Mouse (Mus musculus): ENCODE data around the gene Rph3a. TPM values are rescaled to one million over a fixed set of nuclear protein-coding genes. Genes with fewer than 3 reads are reported as not detected.

Gene Rph3a
- total RNA-seq (2015), result 0.18 TPM in 1 of 2 replicates, not detected in the other
- total RNA-seq (2017), result not detected in 2 replicates

DNA sequence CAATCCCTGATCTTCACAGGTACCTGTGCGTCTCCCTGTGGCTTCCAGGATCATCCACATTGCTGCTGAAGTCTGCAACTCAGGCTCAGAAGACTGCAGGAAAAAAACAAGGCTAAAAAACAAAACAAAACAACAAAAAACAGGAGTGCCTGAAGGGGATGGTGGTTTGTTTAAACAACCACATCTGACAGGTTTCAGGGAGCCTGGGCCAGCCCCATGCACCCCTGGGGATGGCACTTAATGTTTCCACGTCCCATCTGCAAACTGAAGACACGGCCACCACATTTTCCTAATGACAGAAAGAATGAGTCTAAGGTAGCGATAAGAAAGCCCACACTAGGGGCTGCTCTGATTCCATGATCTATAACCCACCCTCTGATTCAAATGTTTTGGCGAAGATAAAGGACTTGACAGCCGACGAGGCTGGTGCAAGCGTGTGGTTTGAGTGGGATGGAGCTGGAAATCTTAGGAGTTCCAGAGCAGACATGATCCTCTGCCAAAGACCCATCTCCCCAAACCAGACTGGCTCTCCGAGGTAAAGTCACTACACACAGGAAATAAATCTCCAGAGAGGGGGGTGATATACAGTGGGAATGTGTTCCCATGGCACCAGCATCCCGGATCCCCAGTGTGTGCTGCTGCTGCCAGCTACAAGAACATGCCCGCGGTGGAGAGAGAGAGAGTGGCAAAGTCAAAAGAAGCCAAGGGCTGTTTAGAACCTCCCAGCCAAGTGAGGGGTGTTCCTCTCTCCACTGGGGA lies at the start of gene Rph3a:
Gene Rph3a (minus strand): TSS at position 282 of the 759 bp plus-strand sequence.
- no peak for ATAC-seq (ENCODE audit: poor library complexity, severe bottlenecking)

DNA sequence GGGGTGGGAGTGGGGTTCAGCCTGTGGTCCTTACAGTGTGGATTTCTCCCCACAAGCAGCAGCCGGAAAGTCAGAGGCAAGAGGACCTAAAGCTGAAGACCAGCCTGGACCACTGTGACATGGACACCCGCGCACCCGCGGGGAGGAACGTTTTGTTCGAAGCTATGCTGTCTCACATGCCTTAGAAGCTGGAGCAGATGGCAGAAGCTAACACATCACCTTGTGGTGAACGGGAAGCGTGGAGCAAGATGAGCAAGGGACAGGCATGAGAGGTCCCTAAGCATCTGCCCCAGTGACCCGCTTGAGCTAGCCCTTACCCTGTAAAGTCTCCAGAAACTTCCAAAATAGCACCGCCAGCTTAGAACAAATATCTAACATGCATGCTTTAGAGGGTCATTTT lies 48.4 kb upstream of the Rph3a start:
- ATAC-seq (ENCODE audit: poor library complexity, severe bottlenecking), result no peak

DNA sequence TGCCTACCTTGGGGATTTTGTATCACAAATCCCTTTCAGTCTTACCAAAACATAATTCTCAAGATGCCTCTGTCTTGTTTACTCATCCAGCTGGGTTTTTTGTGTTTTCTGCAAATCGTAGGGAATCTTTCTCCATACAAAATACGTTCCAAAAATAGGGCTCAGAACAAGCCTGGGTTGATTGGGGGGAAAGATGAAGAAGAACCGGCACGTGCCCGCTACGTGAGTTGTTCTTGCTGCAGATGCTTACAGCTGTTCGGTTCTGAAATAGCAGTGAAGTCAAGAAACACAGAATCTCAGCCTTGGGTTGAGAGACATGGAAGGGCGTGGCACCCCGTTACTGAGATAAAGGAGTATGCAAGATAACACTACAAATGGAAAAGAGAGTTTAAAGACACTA lies 44.0 kb upstream of the Rph3a start:
- ATAC-seq (ENCODE audit: poor library complexity, severe bottlenecking), result no peak

DNA sequence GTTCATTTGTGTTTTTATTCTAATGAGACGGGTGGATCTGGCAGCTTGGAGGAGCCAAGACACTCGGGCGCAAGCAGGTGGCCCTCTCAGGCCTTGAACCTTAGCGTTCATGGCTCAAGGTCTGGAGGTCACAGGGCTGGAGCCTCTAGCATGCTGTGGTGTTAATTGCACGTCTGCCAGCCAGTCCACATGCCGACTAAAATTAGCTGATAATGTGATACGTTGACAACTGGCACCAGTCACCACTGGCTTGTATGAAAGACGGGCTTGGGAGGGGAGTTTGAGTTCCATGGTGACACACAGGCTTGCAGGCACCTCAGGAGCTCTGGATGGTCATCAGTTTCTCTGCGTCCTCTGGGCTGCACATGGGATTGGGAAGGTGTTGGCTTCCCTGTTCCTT lies 31.9 kb upstream of the Rph3a start:
- no peak for ATAC-seq (ENCODE audit: poor library complexity, severe bottlenecking)

DNA sequence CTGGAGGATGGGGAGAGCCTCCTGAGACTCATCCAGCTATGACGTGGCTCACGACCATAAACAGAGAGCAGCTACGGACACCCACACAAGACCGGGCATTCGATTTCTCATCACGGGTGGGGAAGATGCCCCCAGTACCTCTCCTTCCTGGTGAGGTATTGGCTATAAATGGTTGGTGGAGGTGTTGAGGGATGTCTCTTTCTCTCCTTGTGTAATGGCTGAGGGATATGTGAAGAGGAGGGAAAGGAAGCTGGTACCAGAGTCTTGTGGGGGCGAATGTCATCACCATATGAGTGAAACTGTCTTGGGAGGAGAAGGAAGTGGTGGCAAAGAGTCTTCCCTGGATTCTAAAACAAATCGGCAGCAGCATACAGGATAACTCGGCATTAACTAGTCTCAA lies 29.6 kb upstream of the Rph3a start:
- no peak for ATAC-seq (ENCODE audit: poor library complexity, severe bottlenecking)

DNA sequence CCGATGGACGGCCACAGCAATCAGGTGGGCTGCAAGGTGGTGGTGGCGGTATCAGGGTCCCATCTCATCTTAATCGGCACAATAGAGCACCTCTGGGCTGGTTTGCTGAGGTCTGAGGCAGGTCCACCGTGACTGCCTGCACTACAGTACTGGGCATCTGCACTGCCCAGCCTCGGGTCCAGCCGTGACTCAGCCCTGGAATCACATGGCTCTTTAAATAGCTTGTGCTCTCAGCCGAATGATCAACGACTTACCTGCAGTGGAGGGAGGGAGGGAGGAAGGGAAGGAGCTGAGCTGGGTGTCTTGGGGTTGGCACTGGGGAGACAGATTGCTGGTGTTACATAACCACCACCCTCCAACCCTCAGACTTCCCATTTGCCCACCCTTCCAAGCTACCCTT lies 20.3 kb upstream of the Rph3a start:
- ATAC-seq (ENCODE audit: poor library complexity, severe bottlenecking), result no peak

DNA sequence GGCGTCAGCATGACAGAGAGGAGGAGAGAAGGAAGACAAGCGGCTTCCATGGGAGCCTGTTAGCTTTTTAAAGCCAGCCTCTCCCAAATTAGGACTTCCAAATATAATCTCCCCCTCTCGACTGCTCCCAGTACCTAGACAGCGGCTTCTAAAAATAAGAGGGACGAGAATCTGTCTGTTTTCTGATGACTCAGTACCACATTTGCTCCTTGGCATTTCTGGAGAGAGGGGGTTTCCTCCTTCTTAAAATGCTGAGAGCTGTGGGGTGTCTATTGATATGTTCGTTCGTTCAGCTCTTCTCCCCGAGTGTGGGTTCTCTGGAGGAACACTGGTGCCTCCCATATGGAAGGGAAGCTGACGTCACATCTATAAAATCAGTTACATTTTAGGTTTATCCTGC lies 9.6 kb upstream of the Rph3a start:
- no peak for ATAC-seq (ENCODE audit: poor library complexity, severe bottlenecking)

DNA sequence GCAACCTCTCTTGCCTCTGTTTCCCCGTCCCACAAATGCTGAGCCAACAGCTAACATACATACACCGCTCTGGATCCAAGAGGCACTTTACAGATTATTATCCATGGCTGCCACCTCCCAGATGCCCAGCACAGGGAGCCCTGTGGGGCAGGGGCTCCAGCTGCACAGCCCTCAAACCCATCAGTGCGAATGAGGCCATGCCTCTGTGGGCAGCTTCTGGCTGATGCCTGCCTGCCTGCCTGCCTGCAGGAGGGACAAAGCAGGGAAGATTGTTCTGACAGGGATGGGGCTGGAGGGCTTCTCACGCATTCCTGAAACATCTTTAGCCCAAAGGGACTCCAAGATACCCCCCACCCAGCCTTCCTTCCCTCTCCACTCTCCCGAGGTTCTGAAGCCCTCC lies 7.8 kb upstream of the Rph3a start:
- ATAC-seq (ENCODE audit: poor library complexity, severe bottlenecking), result no peak

DNA sequence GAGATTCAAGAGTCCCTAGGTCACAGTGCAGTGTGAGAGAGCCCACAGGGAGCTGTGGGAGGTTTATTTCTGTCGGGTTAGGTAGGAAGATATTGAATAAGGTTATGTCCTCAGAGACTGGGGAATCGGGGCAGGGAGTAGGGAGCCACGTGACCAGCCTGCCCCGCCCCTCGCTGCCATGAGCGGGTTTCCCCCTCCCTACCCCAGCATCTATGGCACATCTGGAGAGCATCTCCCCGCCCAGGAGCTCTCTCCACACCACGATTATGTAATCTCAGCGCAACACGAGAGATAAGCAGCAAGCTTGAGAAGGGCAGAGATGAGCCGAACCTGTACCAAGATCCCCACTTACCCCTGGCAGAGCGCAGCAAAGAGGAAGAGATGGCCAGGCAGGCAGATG lies 6.5 kb upstream of the Rph3a start:
- no peak for ATAC-seq (ENCODE audit: poor library complexity, severe bottlenecking)

DNA sequence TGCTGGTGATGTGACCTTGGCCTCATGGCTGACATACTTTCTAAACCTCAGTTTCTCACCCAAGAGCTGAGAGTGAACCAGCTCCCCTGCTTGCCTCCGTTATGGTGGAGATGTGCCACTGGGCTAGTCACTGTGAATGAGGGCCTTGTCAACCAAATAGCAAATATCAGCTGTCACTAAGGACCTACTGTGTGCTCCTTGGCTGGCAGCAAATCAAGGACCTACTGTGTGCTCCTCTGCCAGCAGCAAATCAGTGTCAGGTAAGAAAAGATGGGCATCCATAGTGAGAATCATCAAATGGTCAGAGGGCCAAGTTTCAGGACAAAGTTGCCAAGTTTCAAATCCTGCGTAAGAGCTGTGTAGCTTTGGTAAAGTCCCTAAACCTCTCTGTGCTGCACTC lies 4.6 kb upstream of the Rph3a start:
- ATAC-seq (ENCODE audit: poor library complexity, severe bottlenecking), result no peak

DNA sequence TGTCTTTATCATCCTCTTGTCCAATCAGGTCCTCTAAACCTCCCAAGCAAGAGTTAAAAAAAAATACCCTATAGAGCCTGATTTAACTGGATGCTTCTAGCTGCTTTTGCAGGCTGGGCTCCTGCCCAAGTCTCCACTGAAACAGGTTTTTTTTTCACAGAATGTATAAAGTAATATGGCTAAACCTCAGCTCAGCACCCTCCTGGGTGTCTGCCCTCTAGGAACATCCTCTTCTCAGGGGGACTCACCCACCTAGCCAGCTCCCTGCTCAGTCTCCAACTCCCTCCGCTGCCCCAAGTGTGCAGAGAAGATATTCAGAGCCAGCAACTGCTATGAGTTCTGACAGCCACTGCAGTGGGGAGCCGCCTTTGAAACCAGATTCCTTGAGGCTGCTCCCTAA lies 2.1 kb upstream of the Rph3a start:
- ATAC-seq (ENCODE audit: poor library complexity, severe bottlenecking), result no peak

DNA sequence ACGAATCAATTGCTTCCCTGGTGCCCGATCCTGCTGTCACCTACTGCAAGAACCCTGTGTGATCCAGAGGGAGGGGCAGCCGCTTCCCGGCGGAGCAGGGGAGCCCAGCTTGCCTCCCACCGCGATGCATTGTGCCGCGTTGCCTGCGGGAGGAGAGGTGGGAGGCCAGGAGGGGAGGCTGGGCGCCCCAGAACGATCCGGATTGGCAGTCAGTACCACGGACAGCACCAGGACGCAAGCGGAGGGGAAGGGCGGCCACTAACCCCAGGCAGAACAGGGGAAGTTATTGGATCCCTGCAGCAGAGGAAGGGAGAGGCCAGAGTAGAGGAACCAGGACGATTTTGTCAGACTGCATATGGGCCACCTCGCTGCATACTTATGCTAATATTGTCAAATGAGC lies 486 bp downstream of the Rph3a start:
- ATAC-seq (ENCODE audit: poor library complexity, severe bottlenecking), result peak; percentile 66

DNA sequence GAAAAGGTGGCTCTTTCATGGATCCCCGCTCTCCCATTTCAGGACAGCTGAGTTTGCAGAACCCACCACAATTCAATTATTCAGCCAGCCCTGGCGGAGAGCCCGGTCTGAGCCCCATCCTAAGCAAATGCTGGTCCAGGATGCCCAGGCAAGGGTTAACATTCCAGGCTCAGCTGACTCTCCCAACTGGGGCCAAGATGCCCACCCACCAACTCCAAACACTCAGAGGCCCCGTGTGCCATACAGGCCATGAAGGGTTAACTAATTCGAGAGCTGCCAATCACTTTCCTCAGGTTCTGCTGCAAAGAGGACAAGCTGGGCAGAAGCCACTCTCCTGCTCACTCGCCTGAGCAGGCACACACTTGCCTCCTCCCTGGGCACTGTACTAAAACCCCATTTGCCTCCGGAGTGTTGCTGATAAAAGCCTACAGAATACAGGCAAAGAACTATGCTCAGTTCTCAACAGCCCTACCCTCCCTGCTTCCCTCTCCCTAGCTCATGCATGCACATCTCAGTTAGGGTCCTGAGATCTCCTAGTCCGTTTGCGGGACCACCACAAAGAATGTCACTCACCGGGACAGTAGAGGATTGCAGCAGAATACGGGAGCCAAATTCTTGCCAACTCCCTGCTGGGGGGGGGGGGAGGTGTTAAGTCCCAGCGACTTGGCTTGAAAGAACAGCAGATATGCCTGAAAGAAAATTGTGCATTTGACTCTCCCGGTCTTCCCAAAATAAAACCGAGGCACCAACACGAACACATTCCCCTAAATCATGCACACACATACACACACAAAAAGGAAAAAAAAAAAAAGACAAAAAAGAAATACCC lies 1.3 kb downstream of the Rph3a start:
- no peak for ATAC-seq (ENCODE audit: poor library complexity, severe bottlenecking)

DNA sequence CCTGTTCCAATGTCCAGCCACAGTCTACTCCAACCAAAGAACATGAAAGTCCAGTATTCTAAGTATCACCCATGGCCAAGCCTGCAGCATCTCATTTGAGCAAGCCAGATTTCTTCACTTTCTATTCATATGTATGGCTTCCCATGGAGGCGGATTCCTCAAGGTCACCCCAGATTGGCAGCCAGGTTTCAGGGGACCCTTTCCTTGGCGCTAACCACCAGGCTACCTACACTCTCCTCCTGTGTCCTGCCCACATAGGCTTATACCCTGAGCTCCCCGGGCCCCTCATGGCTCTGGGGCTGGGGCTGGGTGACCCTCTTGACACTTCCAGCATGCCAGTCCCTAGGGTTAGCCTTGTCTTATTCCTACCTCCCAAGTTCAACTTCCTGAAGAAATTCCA lies 2.3 kb downstream of the Rph3a start:
- no peak for ATAC-seq (ENCODE audit: poor library complexity, severe bottlenecking)

DNA sequence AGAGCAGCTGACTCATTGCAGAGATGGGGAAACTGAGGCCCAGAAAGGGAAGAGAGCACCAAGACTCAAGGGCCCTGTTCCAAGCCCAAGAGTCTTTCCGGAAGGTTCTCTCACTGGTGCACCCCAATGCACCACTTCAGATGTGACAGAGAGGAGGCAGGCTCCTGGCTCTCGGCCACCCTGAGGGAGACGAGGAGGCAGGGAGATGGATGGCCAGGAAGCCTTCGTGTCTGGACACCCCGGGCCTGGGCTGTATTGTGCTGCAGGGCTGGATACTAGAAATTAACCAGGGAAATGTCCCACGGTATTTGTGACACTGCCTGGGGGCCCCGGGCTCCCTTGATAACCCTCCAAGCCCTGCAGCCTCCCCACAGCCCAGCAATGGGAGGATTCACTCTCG lies 2.8 kb downstream of the Rph3a start:
- no peak for ATAC-seq (ENCODE audit: poor library complexity, severe bottlenecking)

DNA sequence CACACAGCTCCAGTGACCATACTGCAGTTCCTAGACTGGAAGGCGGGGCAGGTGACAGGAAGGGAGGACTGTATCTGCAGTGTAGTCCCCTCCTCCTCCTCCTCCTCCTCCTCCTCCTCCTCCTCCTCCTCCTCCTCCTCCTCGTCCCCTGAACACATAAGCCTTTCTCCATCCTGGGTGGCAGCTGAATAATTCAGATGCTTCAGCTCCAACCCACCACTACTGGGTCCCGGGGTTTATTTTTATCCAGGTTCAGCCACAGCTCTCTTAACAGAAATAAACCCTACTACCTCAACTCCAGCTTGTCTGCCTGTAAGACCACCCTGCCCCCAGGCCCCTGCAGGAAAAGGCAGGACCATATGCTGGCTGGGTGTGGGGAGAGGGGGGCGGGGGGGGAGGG lies 3.7 kb downstream of the Rph3a start:
- ATAC-seq (ENCODE audit: poor library complexity, severe bottlenecking), result no peak

DNA sequence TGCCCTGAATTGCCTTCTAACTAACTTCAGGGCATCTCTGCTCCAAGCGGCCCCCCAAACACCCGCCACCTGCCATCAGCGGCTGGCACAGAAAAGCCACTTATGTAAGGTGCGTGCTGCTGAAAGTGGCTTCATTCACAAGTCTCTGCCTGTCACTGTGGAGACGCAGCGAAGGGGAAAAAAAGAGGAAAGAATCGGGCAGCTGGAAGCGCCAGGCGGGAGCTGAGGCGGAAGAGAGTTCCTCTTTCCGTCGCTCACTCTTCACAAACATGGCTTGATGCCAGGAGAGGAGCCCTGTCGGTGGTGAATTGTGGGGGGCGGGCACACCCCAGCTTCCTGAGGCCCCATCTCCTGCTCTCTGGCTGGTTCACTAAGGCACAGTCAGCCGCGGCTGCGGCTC lies 6.1 kb downstream of the Rph3a start:
- no peak for ATAC-seq (ENCODE audit: poor library complexity, severe bottlenecking)

DNA sequence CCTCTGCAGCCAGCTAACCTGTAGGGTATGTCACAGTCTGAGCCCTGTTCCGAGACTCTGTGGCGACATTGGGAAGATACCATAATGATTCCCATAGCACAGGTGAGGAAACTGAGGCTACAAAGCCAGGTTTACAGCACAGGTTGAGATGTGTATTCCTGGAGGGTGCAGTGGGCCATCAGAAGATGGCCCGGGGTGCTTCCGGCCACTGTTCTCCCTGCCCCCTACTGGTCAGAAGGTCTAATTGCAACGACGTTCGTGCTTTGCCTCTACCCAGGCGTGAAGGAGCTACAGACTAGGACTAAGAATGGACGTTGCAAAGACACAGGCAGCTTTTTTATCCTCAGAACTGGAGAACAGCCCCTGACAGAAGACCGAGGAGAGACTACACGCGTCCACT lies 10.3 kb downstream of the Rph3a start:
- ATAC-seq (ENCODE audit: poor library complexity, severe bottlenecking), result no peak

DNA sequence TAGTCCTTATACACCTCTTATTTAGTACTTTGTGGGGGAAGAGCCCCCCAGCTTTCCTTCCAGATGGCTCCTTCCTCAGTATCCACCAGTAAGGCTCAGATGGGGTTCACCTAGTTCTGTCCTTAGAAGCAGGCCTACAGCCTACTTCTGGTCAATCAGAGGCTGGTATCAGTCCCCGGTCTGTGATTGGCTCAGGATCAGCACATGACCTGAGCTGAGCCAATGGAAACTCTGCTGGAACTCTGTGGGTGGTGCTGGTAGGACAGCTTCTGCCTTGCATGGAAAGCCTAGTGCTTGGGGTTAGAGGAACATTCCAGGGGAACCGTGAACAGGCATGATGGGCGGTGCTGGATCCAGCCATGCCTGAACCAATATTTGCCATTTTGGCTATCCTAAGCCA lies 21.5 kb downstream of the Rph3a start:
- no peak for ATAC-seq (ENCODE audit: poor library complexity, severe bottlenecking)

DNA sequence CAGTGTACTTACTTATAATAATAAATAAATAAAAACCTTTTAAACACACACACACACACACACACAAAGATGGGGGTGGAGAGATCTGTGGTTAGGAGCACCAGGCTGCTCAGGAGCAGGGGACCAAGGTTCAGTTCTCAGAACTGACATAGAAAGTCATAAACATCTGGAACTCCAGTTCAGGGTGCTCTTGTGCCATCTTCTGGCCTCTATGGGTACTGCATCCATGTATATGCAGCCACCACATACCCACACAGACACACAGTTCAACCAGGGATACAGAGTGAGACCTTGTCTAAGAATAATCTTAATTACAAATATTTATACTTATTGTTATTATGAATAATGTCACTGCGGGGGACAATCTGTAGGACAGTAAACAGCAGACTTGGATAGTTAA lies 26.9 kb downstream of the Rph3a start:
- no peak for ATAC-seq (ENCODE audit: poor library complexity, severe bottlenecking)

DNA sequence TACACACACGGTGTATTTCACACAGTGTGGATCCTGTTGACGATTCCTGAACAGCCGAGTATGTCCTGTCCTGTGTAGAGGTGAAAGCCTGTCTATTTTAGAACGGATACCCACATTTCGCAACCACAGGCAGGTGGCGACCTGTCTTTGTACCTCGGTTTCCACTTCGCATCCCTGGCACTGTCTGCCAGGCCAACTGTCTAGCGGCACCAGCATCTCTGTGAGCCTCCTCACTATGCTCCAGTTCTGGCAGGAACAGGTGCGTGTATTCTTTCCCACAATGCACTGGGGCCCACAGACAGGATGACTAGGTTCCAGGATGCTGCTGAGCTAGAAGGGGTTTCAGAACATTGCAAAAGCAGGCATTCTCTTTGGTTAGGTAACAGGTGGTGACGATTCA lies 28.7 kb downstream of the Rph3a start:
- no peak for ATAC-seq (ENCODE audit: poor library complexity, severe bottlenecking)

DNA sequence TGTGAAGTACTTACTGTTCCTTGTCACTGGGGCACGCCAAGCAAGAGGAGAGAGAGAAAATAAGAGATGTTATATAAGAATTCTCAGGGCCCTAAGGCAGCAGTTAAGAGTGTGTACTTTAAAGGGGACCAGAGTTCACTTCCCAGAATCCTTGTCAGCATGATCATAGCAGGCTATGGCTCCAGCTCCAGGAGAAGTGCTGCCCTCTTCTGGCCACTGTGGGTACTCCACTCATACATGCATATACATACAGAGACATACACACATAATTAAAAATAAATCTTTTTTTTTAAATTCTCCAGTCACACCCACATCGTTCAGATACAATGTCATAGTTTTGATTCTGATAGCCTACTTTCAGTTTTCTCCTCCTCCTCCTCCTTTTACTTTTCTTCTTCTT lies 29.8 kb downstream of the Rph3a start:
- no peak for ATAC-seq (ENCODE audit: poor library complexity, severe bottlenecking)

Data from megakaryocyte, adult 5-6 weeks (primary cell).